Mouse (Mus musculus) megakaryocyte, embryonic 14.5 days (primary cell): ENCODE measurements at regions not wholly inside any gene's neighbourhood (a gene's known extent, or its start where the extent isn't known, plus 50 kb on each side); places are given as distances from the start of the nearest gene placed in this dataset.

ENCODE experiments used
- H3K27me3 ChIP-seq: replicated peaks from 2 replicates; pipeline ENCODE3; 2012; ENCODE audit warnings: inconsistent platforms
- H3K36me3 ChIP-seq: replicated peaks from 2 replicates; pipeline ENCODE3; 2012; ENCODE audit warnings: low read length, inconsistent platforms, mixed read lengths
- H3K4me1 ChIP-seq: 2 replicates; pipeline ENCODE4 v1.6.1; 2012; ENCODE audit warnings: inconsistent platforms
- H3K4me3 ChIP-seq: replicated peaks from 2 replicates; pipeline ENCODE3; 2012; ENCODE audit warnings: moderate library complexity, mild to moderate bottlenecking, inconsistent platforms
- H3K9me3 ChIP-seq: 2 replicates; pipeline ENCODE4 v1.6.1; 2012; ENCODE audit warnings: inconsistent platforms
- FLI1 ChIP-seq: IDR thresholded peaks from 2 replicates; pipeline ENCODE4 v1.6.1; 2012; ENCODE audit warnings: low read length, inconsistent platforms, mixed read lengths
- GATA1 ChIP-seq: IDR thresholded peaks from 3 replicates; pipeline ENCODE4 v1.6.1; 2012; ENCODE audit warnings: mixed read lengths, low read length, inconsistent platforms, borderline replicate concordance

DNA sequence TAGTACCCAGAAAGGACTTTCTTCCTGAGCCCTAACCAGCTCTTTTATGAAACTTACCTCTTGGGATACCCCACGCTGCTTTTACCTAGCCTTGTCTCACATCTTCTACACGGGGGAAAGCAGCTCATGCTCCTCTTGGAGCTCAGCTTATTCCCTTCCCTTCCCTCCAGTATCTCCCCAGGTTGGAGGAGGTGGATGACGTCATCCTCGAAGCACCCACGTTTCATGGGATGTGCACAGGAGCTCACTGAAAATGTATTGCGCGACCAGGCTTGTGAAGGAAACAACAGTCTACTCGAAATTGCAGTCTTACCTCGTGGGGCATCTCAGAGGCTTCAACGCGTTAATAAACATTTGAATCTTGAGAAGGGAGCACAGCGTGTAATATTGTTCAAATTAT is 97.2 kb upstream of the Calcoco1 start:
- TF ChIP-seq FLI1 (no peak), GATA1 (no peak)
- Histone ChIP-seq H3K9me3 (no peaks in the 10 kb centered on the region), H3K4me1 (no peaks in the 10 kb centered on the region), H3K27me3 (peaks cover 45% of the 10 kb centered on the region), H3K36me3 (no peaks in the 10 kb centered on the region), H3K4me3 (no peak overlapping the region)

DNA sequence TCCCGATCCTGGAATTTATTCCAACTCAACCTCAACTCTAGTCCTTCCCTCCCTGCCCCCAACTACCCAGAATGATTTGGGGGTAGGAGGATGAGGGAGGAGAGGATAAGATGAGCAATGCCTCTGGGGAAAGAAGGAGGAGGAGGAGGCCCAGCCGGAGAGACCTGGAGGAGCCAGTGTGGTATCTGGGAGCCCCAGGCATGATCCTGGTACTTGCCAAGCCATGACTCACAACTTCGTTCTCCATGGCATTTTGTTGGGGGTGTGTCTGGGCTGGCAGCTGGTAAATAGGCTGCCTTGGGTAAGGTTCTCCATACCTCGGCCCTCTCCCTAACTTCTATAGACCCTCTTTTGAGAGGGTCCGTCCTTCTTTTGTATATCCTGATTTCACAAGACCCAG is 81.2 kb upstream of the Hoxc13 start:
- peaks cover 64% of the 10 kb centered on the region for H3K27me3 ChIP-seq
- TF ChIP-seq GATA1 (no peak), FLI1 (no peak)

DNA sequence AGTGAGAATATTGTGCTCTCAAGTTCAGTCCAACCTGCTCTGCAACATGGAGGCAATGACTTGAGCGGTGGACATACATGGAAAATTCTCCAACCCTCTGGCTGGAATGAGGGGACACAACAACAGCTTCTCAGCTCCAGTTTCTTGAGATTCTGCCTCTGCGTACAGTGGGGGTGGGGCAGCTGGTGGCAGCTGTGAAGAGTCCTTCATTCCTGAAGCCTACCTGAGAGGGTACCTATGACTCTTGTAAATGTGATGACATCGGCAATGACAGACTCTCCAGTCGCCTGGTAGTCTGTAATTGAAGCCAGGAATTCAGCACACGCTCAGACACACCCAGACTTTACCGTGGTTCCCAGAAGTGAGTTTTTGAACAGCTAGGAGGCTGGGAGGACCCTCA is 58.5 kb upstream of the Hoxc13 start:
- Histone ChIP-seq H3K9me3 (no peaks in the 10 kb centered on the region), H3K4me3 (no peak overlapping the region), H3K27me3 (peaks cover 29% of the 10 kb centered on the region), H3K36me3 (no peaks in the 10 kb centered on the region), H3K4me1 (peaks cover 4% of the 10 kb centered on the region; the same call in 1 of the 2 replicates)
- TF ChIP-seq GATA1 (no peak), FLI1 (no peak)

More for the DNA sequence above, 81.2 kb upstream of the Hoxc13 start:
- no peak overlapping the region for H3K4me3 ChIP-seq
- no peaks in the 10 kb centered on the region for H3K9me3 ChIP-seq
- no peaks in the 10 kb centered on the region for H3K4me1 ChIP-seq
- H3K36me3 ChIP-seq: no peaks in the 10 kb centered on the region

DNA sequence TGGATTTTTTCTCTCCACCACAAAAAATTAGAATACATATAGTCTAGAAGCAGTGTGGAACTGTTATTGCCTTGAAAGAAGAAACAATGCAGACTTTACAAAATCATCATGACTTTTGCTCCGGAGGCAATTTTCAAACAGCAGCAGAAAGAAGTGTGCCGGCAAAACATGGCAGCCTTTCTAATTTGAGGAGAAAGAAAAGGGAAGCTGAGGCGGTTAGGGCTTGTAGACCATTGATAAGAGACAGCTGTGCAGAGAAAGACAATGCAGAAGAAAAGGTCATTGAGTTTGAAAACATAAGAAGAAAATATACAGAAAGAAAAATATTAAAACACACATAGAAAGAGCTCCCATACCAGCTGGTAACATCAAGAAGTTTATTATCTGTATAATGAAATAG is 54.1 kb upstream of the Hoxc13 start:
- Histone ChIP-seq H3K4me1 (peaks cover 4% of the 10 kb centered on the region; the same call in 1 of the 2 replicates), H3K9me3 (no peaks in the 10 kb centered on the region), H3K4me3 (no peak overlapping the region), H3K36me3 (no peaks in the 10 kb centered on the region), H3K27me3 (peaks cover 23% of the 10 kb centered on the region)
- TF ChIP-seq FLI1 (no peak), GATA1 (no peak)
